Mouse (Mus musculus) liver, adult 2 months (tissue): ENCODE measurements at regions not wholly inside any gene's neighbourhood (a gene's known extent, or its start where the extent isn't known, plus 50 kb on each side); places are given as distances from the start of the nearest gene placed in this dataset.

Source experiments
- CTCF ChIP-seq: fragments of 200-500 bp; IDR thresholded peaks from 2 replicates; pipeline ENCODE4 v1.5.1; 2011; ENCODE audit warnings: low read depth, low read length, control low read depth
- POLR2A ChIP-seq: fragments of 200-500 bp; IDR thresholded peaks from 2 replicates; pipeline ENCODE4 v1.6.1; 2011; ENCODE audit warnings: low read length, control low read depth; ENCODE audit not compliant: insufficient read depth; ENCODE audit errors: extremely low read depth

- TF ChIP-seq CTCF: no peak
- TF ChIP-seq POLR2A: no peak
These were observed 1201.4 kb upstream of the Klhl29 start for GRCm38 (mm10) chr12:6576866-6577360.
